Mouse (Mus musculus): ENCODE measurements around the gene Ppid. TPM values are rescaled to one million over a fixed set of nuclear protein-coding genes. Genes with fewer than 3 reads are reported as not detected.

The Ppid gene
- total RNA-seq, 4 experiments from 2014 or later, result 37.7 to 45.5 (median 41.7) TPM

Other genes with a start within 250 kb of the Ppid start
- 10 to 100 TPM; 12.9 to 23.2 (median 16.2) TPM for gene Fnip2, start 23.5 kb upstream of the Ppid start, total RNA-seq (2022)
- gene 4930579G24Rik, start 37.7 kb downstream of the Ppid start, total RNA-seq (2022), result 1 to 10 TPM; 1.6 to 1.7 (median 1.6) TPM
- gene Etfdh, start 38.2 kb downstream of the Ppid start, total RNA-seq (2022), result 100 to 1,000 TPM; 563 to 663 (median 598) TPM
- 1 to 10 TPM; 1.0 to 2.1 (median 2.0) TPM for gene Rxfp1, start 146.5 kb downstream of the Ppid start, total RNA-seq (2022)

All from heart, adult 8-10 months (tissue).